Comparison of ENCODE assay signal across 7 mouse cellular contexts in genomic region chr4:102049368-102049767, GRCm38 (mm10). TPM values are rescaled to one million over a fixed set of nuclear protein-coding genes. Genes with fewer than 3 reads are reported as not detected.
A peak's percentile ranks its signal among the peaks of the same experiment; 100 is the strongest.
DNase-seq lines count a peak whose midpoint lies in the region; ATAC-seq and TF ChIP-seq lines count a peak whose summit lies in the region.
"Not testable (repeated sequence)": the region's sequence is repeated elsewhere in the genome, so short reads cannot be mapped to it uniquely, and the experiment has no call there.

No protein-coding gene starts in this region.

- not testable (repeated sequence) for H3K27ac ChIP-seq in embryonic facial prominence, embryonic 12.5 days; forebrain, embryonic 14.5 days (ENCODE audit: low read depth, low read length); heart, postnatal 0 days (ENCODE audit: low read depth); kidney, embryonic 14.5 days (ENCODE audit: low read depth, low read length); liver, embryonic 14.5 days; neural tube, embryonic 14.5 days (ENCODE audit: low read depth, low read length)

- not testable (repeated sequence) for H3K4me3 ChIP-seq in embryonic facial prominence, embryonic 12.5 days; forebrain, embryonic 14.5 days (ENCODE audit: low read depth, low read length); heart, postnatal 0 days (ENCODE audit: low read depth, low read length); kidney, embryonic 14.5 days (ENCODE audit: low read length); liver, embryonic 14.5 days (ENCODE audit: insufficient read depth in 1 of 2, low read depth in 2 of 2, low read length in 2 of 2); neural tube, embryonic 14.5 days (ENCODE audit: low read depth, low read length)

- not testable (repeated sequence) for H3K9me3 ChIP-seq in embryonic facial prominence, embryonic 12.5 days; forebrain, embryonic 14.5 days (replicated peaks; ENCODE audit: control insufficient read depth, low read length); heart, postnatal 0 days (replicated peaks; ENCODE audit: control insufficient read depth, low read length); kidney, embryonic 14.5 days (ENCODE audit: control insufficient read depth, low read length); liver, embryonic 14.5 days (ENCODE audit: control insufficient read depth, low read length); neural tube, embryonic 14.5 days (ENCODE audit: control insufficient read depth, low read length)

- ATAC-seq in embryonic facial prominence, embryonic 12.5 days (ENCODE audit: insufficient number of reproducible peaks, insufficient read depth, low FRiP score, low TSS enrichment) = 0 out of 2 replicates have a peak, but pooled peaks have one; percentile 64
- ATAC-seq in forebrain, embryonic 14.5 days = peak; percentile 66; the same call in 1 of the 2 replicates
- peak; percentile 79 for ATAC-seq in heart, postnatal 0 days (ENCODE audit: insufficient read depth, low read depth)
- peak; percentile 73; the same call in 1 of the 2 replicates for ATAC-seq in kidney, embryonic 14.5 days (ENCODE audit: low FRiP score, low TSS enrichment)
- peak; percentile 78; the same call in 1 of the 2 replicates for ATAC-seq in liver, embryonic 14.5 days (ENCODE audit: insufficient read depth)
- ATAC-seq in megakaryocyte-erythroid progenitor cell, adult 5-6 weeks (replicated peaks; ENCODE audit: low FRiP score, low TSS enrichment, poor library complexity, severe bottlenecking) = peak; percentile 92
- peak; percentile 79; the same call in 1 of the 2 replicates for ATAC-seq in neural tube, embryonic 14.5 days (ENCODE audit: low read depth)

- 97% methylated on average over 14 of the region's 14 CpGs for WGBS in embryonic facial prominence, embryonic 12.5 days
- 96% methylated on average over 14 of the region's 14 CpGs for WGBS in forebrain, embryonic 14.5 days
- 93% methylated on average over 14 of the region's 14 CpGs for WGBS in heart, postnatal 0 days
- WGBS in kidney, embryonic 14.5 days = 95% methylated on average over 14 of the region's 14 CpGs
- 74% methylated on average over 14 of the region's 14 CpGs for WGBS in liver, embryonic 14.5 days (ENCODE audit: insufficient replicate concordance)
- 95% methylated on average over 14 of the region's 14 CpGs for WGBS in neural tube, embryonic 14.5 days

- not testable (repeated sequence) for DNase-seq in forebrain, embryonic 14.5 days (ENCODE audit: low spot score); heart, postnatal 0 days (ENCODE audit: low spot score); liver, embryonic 14.5 days (ENCODE audit: low read depth in 3 of 3, low spot score in 3 of 3)

- not testable (repeated sequence) for H3K4me1 ChIP-seq in embryonic facial prominence, embryonic 12.5 days; forebrain, embryonic 14.5 days (ENCODE audit: control insufficient read depth, insufficient read depth, low read length); heart, postnatal 0 days (ENCODE audit: control insufficient read depth, insufficient read depth); kidney, embryonic 14.5 days (ENCODE audit: control insufficient read depth, insufficient read depth, low read length); liver, embryonic 14.5 days (replicated peaks; ENCODE audit: control insufficient read depth in 2 of 2, insufficient read depth in 2 of 2, low read length in 1 of 2); neural tube, embryonic 14.5 days (ENCODE audit: control insufficient read depth, insufficient read depth, low read length)

- not testable (repeated sequence) for H3K36me3 ChIP-seq in embryonic facial prominence, embryonic 12.5 days; forebrain, embryonic 14.5 days (ENCODE audit: control insufficient read depth, insufficient read depth, low read length); heart, postnatal 0 days (replicated peaks; ENCODE audit: control insufficient read depth, insufficient read depth, low read length); kidney, embryonic 14.5 days (ENCODE audit: control insufficient read depth, insufficient read depth, low read length); liver, embryonic 14.5 days (replicated peaks; ENCODE audit: control insufficient read depth, insufficient read depth, low read depth); neural tube, embryonic 14.5 days (ENCODE audit: control insufficient read depth, insufficient read depth, low read length)

- H3K4me2 ChIP-seq in embryonic facial prominence, embryonic 12.5 days (replicated peaks); forebrain, embryonic 14.5 days (ENCODE audit: low read length); heart, postnatal 0 days (ENCODE audit: low read depth, low read length); kidney, embryonic 14.5 days (replicated peaks; ENCODE audit: low read depth, low read length); liver, embryonic 14.5 days (ENCODE audit: low read depth); neural tube, embryonic 14.5 days (ENCODE audit: low read depth, low read length): not testable (repeated sequence)

- not testable (repeated sequence) for H3K27me3 ChIP-seq in embryonic facial prominence, embryonic 12.5 days; forebrain, embryonic 14.5 days (replicated peaks; ENCODE audit: control insufficient read depth, insufficient read depth, low read length); heart, postnatal 0 days (ENCODE audit: control insufficient read depth, insufficient read depth, low read length); kidney, embryonic 14.5 days (ENCODE audit: control insufficient read depth, insufficient read depth, low read length); liver, embryonic 14.5 days (ENCODE audit: control insufficient read depth, insufficient read depth, low read length); neural tube, embryonic 14.5 days (ENCODE audit: control insufficient read depth, insufficient read depth, low read length)

- not testable (repeated sequence) for H3K9ac ChIP-seq in embryonic facial prominence, embryonic 12.5 days; forebrain, embryonic 14.5 days (ENCODE audit: low read length); heart, postnatal 0 days (replicated peaks; ENCODE audit: low read depth, low read length); kidney, embryonic 14.5 days (ENCODE audit: low read depth, low read length); liver, embryonic 14.5 days (replicated peaks); neural tube, embryonic 14.5 days (replicated peaks; ENCODE audit: low read depth, low read length)

- not testable (repeated sequence) for TF ChIP-seq CTCF in heart, postnatal 0 days (IDR thresholded peaks at IDR 0.05; ENCODE audit: low read depth); liver, embryonic 14.5 days (IDR thresholded peaks at IDR 0.05; ENCODE audit: low read depth)

- TF ChIP-seq EP300 in heart, postnatal 0 days (IDR thresholded peaks at IDR 0.05; ENCODE audit: low read depth); liver, embryonic 14.5 days (IDR thresholded peaks at IDR 0.05; ENCODE audit: low read depth): not testable (repeated sequence)

RNA-seq across cellular contexts. Expression of gene Pde4b, which starts 38.0 kb away (rescaled TPM):
- 10.5 and 11.1 TPM in 2 replicates for polyA plus RNA-seq in embryonic facial prominence, embryonic 12.5 days (2016; fragmentation: Nextera tagmentation; extraction: Ambion mirVana)
- polyA plus RNA-seq in forebrain, embryonic 14.5 days (2014; fragmentation: Nextera tagmentation; extraction: Ambion mirVana) = 30.8 and 36.2 TPM in 2 replicates
- total RNA-seq in heart, postnatal 0 days (2014; rRNA removed; ENCODE audit: low replicate concordance) = 50.1 and 56.2 TPM in 2 replicates
- polyA plus RNA-seq in heart, postnatal 0 days (2015; fragmentation: Nextera tagmentation; extraction: Ambion mirVana) = 29.6 and 30.8 TPM in 2 replicates
- polyA plus RNA-seq in kidney, embryonic 14.5 days (2014; fragmentation: Nextera tagmentation; extraction: Ambion mirVana) = 7.3 and 10.4 TPM in 2 replicates
- polyA plus RNA-seq in liver, embryonic 14.5 days (2012; rRNA removed) = 1.2 and 1.5 TPM in 2 replicates
- polyA plus RNA-seq in liver, embryonic 14.5 days (2014; fragmentation: Nextera tagmentation; extraction: Ambion mirVana) = 2.1 and 2.3 TPM in 2 replicates
- 15.6 and 18.0 TPM in 2 replicates for total RNA-seq in megakaryocyte-erythroid progenitor cell, adult 5-6 weeks (2014; fragmentation: Nextera tagmentation)
- 23.9 and 31.7 TPM in 2 replicates for total RNA-seq in megakaryocyte-erythroid progenitor cell, adult 5-6 weeks (2017)
- polyA plus RNA-seq in neural tube, embryonic 14.5 days (2014; fragmentation: Nextera tagmentation; extraction: Ambion mirVana) = 44.3 and 51.2 TPM in 2 replicates
